Comparison of ENCODE assay signal across 30 mouse cellular contexts in genomic region chr6:92762372-92762771, GRCm38 (mm10). TPM values are rescaled to one million over a fixed set of nuclear protein-coding genes. Genes with fewer than 3 reads are reported as not detected.
"Had no signal": no experiment of that assay in that cellular context is flagged by ENCODE, and none has a peak within 500 bp of the region (broad histone marks: within the 10 kb centered on the region; RNA-seq: fewer than 3 reads in every experiment).

No protein-coding gene starts in this region.

- H3K27me3 ChIP-seq: heart, embryonic 12.5 days; hindbrain, embryonic 12.5 days; intestine, embryonic 15.5 days; limb, embryonic 13.5 days; limb, embryonic 15.5 days; liver, embryonic 12.5 days had no signal

- H3K36me3 ChIP-seq: heart, embryonic 10.5 days; heart, embryonic 12.5 days; hindbrain, embryonic 10.5 days; hindbrain, embryonic 12.5 days; intestine, embryonic 15.5 days; limb, embryonic 13.5 days; limb, embryonic 15.5 days; liver, embryonic 12.5 days had no signal

- H3K4me2 ChIP-seq: heart, embryonic 12.5 days; hindbrain, embryonic 12.5 days; hindbrain, embryonic 14.5 days; intestine, embryonic 15.5 days; limb, embryonic 13.5 days; limb, embryonic 15.5 days; liver, embryonic 12.5 days had no signal

- H3K9me3 ChIP-seq: heart, embryonic 10.5 days; heart, embryonic 12.5 days; hindbrain, embryonic 10.5 days; hindbrain, embryonic 12.5 days; intestine, embryonic 15.5 days; limb, embryonic 13.5 days; limb, embryonic 15.5 days; liver, embryonic 12.5 days had no signal

- H3K4me3 ChIP-seq: heart, embryonic 10.5 days; heart, embryonic 12.5 days; hindbrain, embryonic 10.5 days; hindbrain, embryonic 12.5 days; intestine, embryonic 15.5 days; layer of hippocampus, adult 2 months; limb, embryonic 13.5 days; limb, embryonic 15.5 days; liver, embryonic 12.5 days had no signal

- H3K9ac ChIP-seq: heart, embryonic 12.5 days; hindbrain, embryonic 12.5 days; hindbrain, embryonic 14.5 days; intestine, embryonic 15.5 days; limb, embryonic 13.5 days; limb, embryonic 15.5 days; liver, embryonic 12.5 days; liver, embryonic 14.5 days had no signal

- H3K27ac ChIP-seq: heart, embryonic 10.5 days; hindbrain, embryonic 10.5 days; hindbrain, embryonic 12.5 days; hindbrain, embryonic 14.5 days; intestine, embryonic 15.5 days; layer of hippocampus, adult 2 months; limb, embryonic 15.5 days; liver, embryonic 12.5 days; liver, embryonic 14.5 days had no signal

- H3K4me1 ChIP-seq: heart, embryonic 10.5 days; heart, embryonic 12.5 days; hindbrain, embryonic 12.5 days; intestine, embryonic 15.5 days; liver, embryonic 12.5 days had no signal

- DNase-seq: gastrocnemius, postnatal 14 days; gastrocnemius, postnatal 36 days; heart, adult 18-20 months; heart, postnatal 10 days; heart, postnatal 4 days; kidney, adult 11 months; kidney, adult 2 months; kidney, adult 9 months; kidney, postnatal 10 days; kidney, postnatal 25 days; kidney, postnatal 4 days; left cerebral cortex, postnatal 4 days; lung, adult 18-20 months had no signal

- ATAC-seq: hindbrain, embryonic 16.5 days; intestine, embryonic 15.5 days; liver, embryonic 12.5 days had no signal

RNA-seq across cellular contexts. Expression of gene A730049H05Rik, which starts 53.9 kb away (rescaled TPM):
- total RNA-seq: gastrocnemius, postnatal 14 days; granulocyte monocyte progenitor cell, adult 5-6 weeks; heart, adult 18-20 months; left cerebral cortex, adult 8-10 months; left cerebral cortex, postnatal 10 days; liver, adult 2 months had no signal
- polyA plus RNA-seq: liver, adult 2 months; liver, embryonic 16.5 days had no signal

RNA-seq across cellular contexts. Expression of gene Prickle2, which starts 56.4 kb away (rescaled TPM):
- total RNA-seq: granulocyte monocyte progenitor cell, adult 5-6 weeks had no signal
